Mouse (Mus musculus) gastrocnemius, postnatal 10 days (tissue): Measurements from ENCODE around the gene P2rx7. TPM values are rescaled to one million over a fixed set of nuclear protein-coding genes. Genes with fewer than 3 reads are reported as not detected.

Experiments used
- DNase-seq: peaks from one replicate; pipeline ENCODE4 v3.0.0; 2021; ENCODE audit warnings: mixed read lengths
- long read RNA-seq, 2 experiments: library from polyadenylated mRNA; stranded (forward); transcript quantifications; one replicate each; pipeline ENCODE4 v2.0.0; 2021
- total RNA-seq, 2 experiments: library from RNA; stranded (reverse); gene quantifications; 2 replicates each; pipeline ENCODE4 v1.2.3; 2021

The P2rx7 gene
- 1 to 10 TPM; 4.4 to 5.9 TPM for total RNA-seq
- long read RNA-seq, experiment 1, partial matches to known transcripts = 1 of 3 reads
- long read RNA-seq, experiment 1, other reads (novel, unspliced or antisense) = 1 of 3 reads
- long read RNA-seq, experiment 2 = 0 reads

- peak; percentile 31 for DNase-seq
These were observed at the start of gene P2rx7 for GRCm38 (mm10) chr5:122643701-122644100. Gene P2rx7 (plus strand): TSS chr5:122643911.

- no peak for DNase-seq
These were observed 48.2 kb upstream of the P2rx7 start for GRCm38 (mm10) chr5:122595470-122595869.

- DNase-seq = no peak
These were observed 41.5 kb upstream of the P2rx7 start for GRCm38 (mm10) chr5:122602233-122602632.

- no peak for DNase-seq
These were observed 38.8 kb upstream of the P2rx7 start for GRCm38 (mm10) chr5:122604894-122605293.

GRCm38 (mm10) chr5:122611651-122612050, 32.1 kb upstream of the P2rx7 start:
- no peak for DNase-seq

DNA sequence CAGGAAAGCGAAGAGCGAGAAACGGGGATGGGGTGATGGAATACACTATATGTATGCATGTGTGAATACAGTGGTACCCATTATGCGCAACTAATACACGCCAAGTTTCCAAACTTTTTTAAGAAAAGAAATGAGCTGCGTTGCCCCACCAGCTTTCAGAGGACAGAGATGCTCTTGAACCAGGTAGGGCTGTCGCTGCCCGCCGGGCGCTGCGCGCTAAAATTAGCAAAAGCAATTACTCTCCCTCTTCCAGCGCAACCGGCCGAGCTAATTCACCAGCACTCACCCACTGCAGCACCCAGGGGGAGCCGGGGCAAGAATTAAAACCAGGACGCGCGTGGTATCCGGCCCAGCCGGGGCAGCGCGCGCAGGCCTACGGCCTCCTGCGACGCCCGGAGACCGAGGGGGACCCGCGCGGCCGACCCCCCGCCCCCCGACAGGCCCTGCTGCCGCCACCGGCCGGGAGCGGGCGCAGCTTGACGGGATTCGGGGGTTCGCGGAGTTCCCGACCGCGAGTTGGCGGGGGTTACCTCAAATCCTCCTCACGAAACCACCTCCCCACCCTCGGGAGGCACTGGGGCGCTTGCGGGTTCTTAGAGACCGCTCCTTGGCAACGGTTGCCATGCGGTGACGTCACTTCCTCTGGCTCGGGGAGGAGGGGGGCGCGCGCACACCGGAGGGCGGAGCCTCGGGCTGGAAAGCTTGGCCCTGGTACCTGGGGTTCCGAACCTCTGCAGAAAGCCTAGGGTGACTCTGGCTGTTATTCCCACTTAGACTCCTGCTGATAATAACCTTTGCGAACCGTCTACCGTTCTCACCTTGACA, 29.6 kb upstream of the P2rx7 start, which contains the start of gene Ift81:
TSS of gene Ift81 (minus strand) at position 611 of the 825 bp plus-strand sequence.
- DNase-seq = peak; percentile 97

DNA sequence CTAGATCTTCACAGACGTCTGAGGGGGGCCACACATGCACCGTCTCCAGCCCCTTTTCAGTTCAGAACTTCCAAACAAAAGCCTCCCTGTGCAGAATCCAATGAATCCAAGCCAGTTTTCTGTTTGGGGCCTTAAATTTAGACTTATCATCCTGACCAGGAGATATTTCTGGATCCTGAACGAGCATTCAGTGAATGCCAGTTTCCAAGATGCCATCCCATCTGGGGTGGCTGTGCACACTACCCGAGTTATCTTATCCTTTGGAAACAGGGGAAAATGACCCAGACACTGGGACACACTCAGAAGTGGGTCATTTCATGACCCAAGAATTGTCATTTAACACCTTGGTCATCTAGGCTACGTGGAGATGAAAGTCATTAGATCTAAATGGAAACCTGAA, 26.0 kb upstream of the P2rx7 start:
- no peak for DNase-seq

- DNase-seq = no peak
These were observed 23.9 kb upstream of the P2rx7 start for GRCm38 (mm10) chr5:122619686-122620296.

DNA sequence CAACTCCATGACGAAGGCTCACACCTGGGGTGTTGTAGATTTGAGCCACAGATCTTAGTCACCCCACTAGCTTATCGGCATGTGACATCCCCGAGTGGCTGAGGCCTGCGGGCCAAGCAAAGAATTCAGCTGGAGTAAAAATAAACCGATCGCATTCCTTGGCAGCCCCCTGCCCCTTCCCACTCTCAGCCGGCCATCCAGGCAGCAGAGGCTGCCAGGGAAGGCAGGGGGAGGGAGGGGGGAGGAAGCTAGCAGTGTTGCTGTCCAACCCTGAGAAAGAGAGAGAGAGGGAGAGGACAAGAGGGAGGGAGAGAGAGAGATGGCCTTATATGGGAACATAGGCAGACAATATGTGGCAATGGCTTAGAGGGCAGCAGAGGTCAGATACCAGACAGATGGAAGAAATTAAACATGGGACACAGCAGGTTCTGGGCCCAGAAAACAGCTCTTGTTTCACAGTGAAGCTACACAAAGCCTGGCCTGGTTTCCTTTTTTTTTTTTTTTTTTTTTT, 22.3 kb upstream of the P2rx7 start:
- DNase-seq = peak; percentile 63

GRCm38 (mm10) chr5:122622526-122622925, 21.2 kb upstream of the P2rx7 start:
- DNase-seq = no peak

DNA sequence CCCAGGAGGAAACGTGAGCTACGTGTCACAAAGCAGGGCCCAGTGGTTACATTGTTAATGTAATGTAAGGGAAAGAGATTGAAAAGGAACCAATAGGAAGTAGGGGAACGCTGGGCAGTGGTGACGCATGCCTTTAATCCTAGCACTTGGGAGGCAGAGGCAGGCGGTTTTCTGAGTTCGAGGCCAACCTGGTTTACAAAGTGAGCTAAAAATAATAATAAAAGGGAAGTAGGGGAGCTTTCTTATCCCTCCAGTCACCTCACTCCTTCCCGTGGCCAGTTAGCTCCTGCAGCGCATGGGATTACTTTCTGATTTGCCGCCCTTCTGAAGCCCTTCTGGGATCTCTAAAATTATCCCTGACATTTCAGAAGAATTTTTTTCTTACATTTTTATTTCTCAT, 19.9 kb upstream of the P2rx7 start:
- no peak for DNase-seq

DNA sequence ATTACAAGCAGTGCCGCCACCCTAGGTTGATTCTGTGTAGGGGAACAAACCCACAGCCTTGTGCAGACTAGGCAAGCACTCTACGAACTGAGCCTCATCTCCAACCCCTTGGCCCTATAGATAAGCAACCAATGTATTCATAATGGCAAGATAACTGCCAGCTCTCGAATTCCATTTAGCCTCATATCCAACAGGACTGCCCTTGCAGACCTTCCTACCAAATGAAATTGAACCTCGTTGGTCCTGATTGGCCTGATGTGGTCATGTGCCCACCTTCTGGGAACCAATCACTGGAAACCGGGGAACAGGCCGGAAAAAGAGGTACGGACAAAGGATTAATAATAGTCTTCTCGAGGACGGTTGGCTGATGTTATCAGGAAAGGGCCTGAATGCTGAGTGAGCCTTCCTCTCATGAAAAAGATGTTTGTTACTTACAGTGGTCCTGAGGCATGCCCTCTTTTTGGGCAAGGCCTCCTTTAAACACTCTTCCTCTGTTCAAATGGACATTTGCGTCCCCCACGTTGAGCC, 18.7 kb upstream of the P2rx7 start:
- no peak for DNase-seq

- DNase-seq = no peak
These were observed 18.0 kb upstream of the P2rx7 start for GRCm38 (mm10) chr5:122625565-122626252.

DNA sequence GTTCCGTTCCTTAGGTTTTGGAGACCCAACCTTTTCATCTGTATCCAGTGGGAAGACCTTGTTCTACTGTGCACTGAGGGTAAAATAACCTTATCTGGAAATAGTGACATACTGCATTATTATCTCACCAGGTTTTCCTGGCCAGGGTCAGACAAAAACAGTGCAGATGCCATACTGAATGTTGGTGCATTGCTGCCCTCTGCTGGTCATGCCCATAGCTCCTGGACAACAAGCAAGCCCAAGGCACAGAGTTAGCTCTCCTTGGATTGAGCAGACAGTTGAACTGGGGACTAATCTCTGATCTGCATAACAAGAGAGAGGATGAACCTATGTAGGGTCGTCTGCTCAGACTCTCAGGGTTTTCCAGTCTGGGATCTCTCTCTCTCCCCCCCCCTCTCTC, 16.5 kb upstream of the P2rx7 start:
- peak; percentile 92 for DNase-seq

DNA sequence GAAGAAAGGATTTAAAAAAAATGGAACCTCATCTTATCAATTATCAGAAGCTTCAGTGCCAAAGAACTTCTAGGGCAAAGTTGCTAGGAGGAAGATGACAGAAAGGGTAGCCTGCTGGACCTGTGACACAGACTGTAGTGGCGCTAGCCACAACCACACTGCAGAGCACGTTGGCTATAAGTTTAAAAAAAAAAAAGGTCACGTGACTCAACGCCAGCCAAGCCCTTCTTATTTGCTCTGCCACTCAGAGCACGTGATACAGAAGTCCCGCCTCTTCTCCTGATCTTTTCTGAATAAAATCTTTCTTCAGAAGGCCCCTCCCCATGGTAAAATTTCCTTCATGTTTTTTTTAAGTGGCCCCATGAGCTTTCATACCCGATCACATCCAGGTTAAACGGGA, 8.5 kb upstream of the P2rx7 start:
- DNase-seq = no peak

DNA sequence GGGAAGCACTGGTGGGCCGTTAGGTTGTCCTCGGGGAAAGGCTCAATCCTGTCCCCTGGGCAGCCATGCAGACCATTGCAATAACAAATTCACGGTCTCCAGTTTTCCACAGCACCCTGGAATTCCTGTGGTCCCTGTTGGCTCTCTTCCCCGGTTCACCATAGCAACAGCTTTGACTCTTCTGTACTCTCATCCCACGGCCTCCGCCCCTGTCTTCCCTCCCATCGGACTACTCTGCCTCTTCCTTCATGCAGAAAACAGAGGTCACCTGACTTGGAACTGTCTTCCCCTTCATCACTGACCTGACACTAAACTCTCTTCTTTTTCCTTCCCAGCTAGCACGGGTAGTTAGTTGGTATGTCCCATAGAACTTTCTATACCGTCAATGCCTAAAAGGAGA, 7.4 kb upstream of the P2rx7 start:
- DNase-seq = no peak

DNA sequence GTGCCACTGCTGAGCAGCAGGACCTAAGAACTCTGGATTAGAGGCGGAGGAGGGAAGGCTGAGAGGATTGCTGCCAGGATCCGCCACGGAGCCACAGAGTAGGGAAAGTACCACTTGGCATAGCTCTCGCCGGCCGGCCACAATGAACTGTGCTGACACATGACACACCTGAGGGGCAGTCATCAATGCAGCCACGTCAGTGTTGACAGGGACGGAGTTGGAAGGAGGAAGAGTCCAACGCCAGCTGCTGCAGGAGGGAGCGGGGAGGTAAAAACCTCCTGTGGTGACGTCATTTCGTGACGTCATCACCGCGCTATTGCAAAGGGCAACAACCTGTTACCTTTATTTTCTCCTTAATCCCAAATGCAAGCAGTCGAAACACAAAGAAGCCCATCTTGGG, 6.8 kb upstream of the P2rx7 start:
- no peak for DNase-seq

DNA sequence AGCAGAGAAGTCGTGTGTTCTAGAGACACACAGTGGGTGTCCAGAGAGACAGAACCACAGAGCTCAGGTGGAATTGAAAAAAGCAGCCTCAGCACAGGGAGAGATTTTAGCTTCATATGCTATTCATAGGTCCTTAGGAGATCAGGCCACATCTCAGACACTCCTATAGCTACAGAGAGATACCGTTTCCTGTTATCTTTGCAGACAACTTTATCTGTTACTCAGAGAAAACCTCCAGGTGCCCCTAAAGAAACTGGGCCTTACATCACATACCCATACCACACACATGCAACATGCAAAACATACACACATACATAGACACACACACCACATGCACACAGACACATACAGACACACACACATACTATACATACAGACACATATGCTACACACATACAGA, 5.4 kb upstream of the P2rx7 start:
- DNase-seq = no peak

DNA sequence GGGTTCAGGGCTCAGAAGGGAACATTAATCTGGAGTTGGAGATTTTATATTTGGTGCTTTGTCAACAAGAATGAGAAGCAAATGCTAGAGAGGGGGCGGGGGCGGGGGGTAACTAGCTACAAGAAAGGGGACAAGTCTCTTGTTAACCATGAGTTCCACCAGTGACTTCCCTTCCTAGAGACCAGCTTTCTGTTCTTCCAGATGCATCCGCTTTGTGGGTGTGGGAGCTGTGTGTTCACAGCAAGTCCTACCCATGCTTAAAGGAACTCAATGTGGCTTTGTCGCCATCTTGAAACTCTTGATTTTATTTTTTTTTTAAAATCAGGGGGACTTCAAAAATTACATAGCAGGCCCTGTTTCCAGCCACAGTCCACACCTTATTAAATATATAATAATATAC, 4.2 kb upstream of the P2rx7 start:
- no peak for DNase-seq

- no peak for DNase-seq
These were observed 3.7 kb upstream of the P2rx7 start for GRCm38 (mm10) chr5:122639986-122640385.

DNA sequence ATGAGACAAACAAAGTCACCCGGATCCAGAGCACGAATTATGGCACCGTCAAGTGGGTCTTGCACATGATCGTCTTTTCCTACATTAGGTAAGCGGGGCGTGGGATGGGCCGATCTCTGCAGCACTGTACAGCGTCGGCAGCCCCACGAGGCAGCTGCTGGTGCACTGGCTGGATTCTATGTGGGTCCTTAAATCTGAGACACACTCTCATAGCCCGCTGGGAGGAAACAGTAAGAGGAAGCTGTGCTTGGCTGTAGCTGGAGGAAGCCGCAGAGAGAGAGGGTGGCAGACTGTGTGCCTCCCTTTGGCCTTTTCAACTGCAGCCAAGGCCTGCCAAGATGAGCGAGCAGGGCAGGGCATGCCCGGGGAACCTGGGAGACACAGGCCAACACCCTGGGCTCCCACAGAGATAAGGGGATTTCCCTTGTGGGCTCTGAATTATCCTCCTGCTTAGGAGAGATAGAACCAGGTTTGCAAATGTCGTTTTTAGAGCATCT, 448 bp downstream of the P2rx7 start:
- DNase-seq = no peak

DNA sequence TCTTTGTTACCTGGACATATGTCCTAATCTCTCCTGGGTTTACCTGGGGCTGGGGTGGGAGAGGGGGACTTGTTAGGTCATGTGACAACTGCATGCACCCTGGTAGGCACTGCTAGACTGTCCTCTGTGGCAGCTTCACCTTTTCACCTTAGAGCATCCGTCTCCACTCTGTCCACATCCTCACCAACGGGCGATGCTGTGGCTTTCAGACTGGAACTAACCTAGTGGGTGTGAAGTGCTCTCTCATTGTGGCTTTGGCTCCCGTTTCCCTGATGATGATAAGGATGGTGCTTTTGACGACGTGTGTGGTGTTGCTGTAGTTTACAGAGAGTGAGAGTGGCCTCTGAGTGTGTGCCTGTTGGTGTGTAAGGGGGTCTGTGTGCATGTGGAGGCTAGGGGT, 1.6 kb downstream of the P2rx7 start:
- no peak for DNase-seq
